Mouse (Mus musculus): Measurements from ENCODE around the gene Pbrm1. TPM values are rescaled to one million over a fixed set of nuclear protein-coding genes. Genes with fewer than 3 reads are reported as not detected.

The Pbrm1 gene
- polyA plus RNA-seq, 1 experiment from 2014 or later, result 214 TPM

DNA sequence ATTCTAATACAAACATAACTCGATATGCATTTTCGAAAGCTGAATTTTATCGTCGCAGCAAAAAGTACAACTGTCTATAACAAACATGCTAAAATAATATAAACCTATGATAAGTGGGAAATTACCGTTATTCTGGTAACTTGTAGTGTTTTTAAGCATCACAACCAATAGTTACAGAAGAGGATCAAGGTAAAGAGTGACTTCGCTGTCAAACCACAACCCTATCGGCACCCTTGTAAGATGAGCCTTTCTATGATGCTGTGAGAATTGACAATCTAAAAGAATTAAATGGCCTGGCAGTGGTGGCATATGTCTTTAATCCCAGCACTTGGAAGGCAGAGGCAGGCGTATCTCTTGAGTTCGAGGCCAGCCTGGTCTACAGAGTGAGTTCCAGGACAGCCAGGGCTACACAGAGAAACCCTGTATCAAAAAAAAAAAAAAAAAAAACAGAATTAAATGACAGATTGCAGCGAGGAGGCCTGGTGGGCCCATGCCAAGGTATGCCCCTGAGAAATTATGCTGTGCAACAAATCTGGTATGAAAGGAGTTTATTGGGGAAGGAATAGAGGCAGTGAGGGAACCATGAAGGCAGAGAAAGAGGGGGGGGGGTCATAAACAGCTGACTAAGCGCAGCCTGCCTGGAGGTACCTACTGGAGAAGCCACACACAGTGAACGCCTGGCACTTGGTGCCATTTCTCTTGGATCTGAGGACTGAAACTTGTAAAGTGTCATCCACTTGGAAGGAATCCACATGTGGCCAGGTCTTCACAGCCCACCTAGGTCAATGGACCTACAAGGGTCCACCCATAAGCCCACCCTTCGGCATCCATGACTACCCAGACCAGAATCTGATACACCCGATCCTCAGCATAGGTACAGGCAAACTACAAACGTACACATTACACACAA is 110.6 kb downstream of the Pbrm1 start:
- peaks cover 56% of the 10 kb centered on the region for H3K4me1 ChIP-seq
- ATAC-seq (ENCODE audit: low FRiP score, low read depth), result no peak
- H3K27me3 ChIP-seq, result no peaks in the 10 kb centered on the region
- peak overlapping the region; percentile 91 for H3K27ac ChIP-seq (replicated peaks)
- H3K36me3 ChIP-seq, result peaks cover 18% of the 10 kb centered on the region
- 0 out of 2 replicates have a peak overlapping the region, but pooled peaks have one; percentile 7 for H3K9ac ChIP-seq (replicated peaks)
- WGBS, result 68% methylated on average over 15 of the region's 15 CpGs
- H3K4me3 ChIP-seq, result peak overlapping the region; percentile 69
- peak overlapping the region; percentile 74 for H3K4me2 ChIP-seq (replicated peaks)
- no peaks in the 10 kb centered on the region for H3K9me3 ChIP-seq

- Histone ChIP-seq H3K27me3 (no peaks in the 10 kb centered on the region), H3K9me3 (no peaks in the 10 kb centered on the region), H3K9ac (replicated peaks) (peak within 1 kb of the TSS; percentile 95), H3K4me3 (peak within 1 kb of the TSS; percentile 84), H3K4me2 (replicated peaks) (peak within 1 kb of the TSS; percentile 74), H3K4me1 (peaks cover 52% of the 10 kb centered on the region), H3K36me3 (peaks cover 24% of the 10 kb centered on the region), H3K27ac (replicated peaks) (peak within 1 kb of the TSS; percentile 91)
- WGBS, result 5% methylated on average over 51 of the region's 63 CpGs
- peak; percentile 86 for ATAC-seq (ENCODE audit: low FRiP score, low read depth)
Measured at GRCm38 (mm10) chr14:31130236-31131220, 111.6 kb downstream of the Pbrm1 start, which contains the start of gene Nt5dc2. Gene Nt5dc2 (plus strand): TSS chr14:31131053.

GRCm38 (mm10) chr14:31131272-31131821 is 112.4 kb downstream of the Pbrm1 start:
- no peaks in the 10 kb centered on the region for H3K9me3 ChIP-seq
- H3K9ac ChIP-seq (replicated peaks), result peak overlapping the region; percentile 95
- peak overlapping the region; percentile 91 for H3K27ac ChIP-seq (replicated peaks)
- H3K36me3 ChIP-seq, result peaks cover 32% of the 10 kb centered on the region
- H3K4me1 ChIP-seq, result peaks cover 48% of the 10 kb centered on the region
- H3K4me2 ChIP-seq (replicated peaks), result peak overlapping the region; percentile 74
- ATAC-seq (ENCODE audit: low FRiP score, low read depth), result no peak; the same call in 1 of the 2 replicates
- WGBS, result under 1% methylated on average over 43 of the region's 43 CpGs
- H3K27me3 ChIP-seq, result no peaks in the 10 kb centered on the region
- H3K4me3 ChIP-seq, result peak overlapping the region; percentile 84

- no peak for ATAC-seq (ENCODE audit: low FRiP score, low read depth)
- H3K4me2 ChIP-seq (replicated peaks), result peak overlapping the region; percentile 74
- peak overlapping the region; percentile 84 for H3K4me3 ChIP-seq
- peak overlapping the region; percentile 95 for H3K9ac ChIP-seq (replicated peaks)
- 0 out of 2 replicates have a peak overlapping the region, but pooled peaks have one; percentile 35 for H3K27ac ChIP-seq (replicated peaks)
- 8% methylated on average over 6 of the region's 6 CpGs for WGBS
- peaks cover 44% of the 10 kb centered on the region for H3K4me1 ChIP-seq
- H3K27me3 ChIP-seq, result no peaks in the 10 kb centered on the region
- H3K9me3 ChIP-seq, result no peaks in the 10 kb centered on the region
- peaks cover 39% of the 10 kb centered on the region for H3K36me3 ChIP-seq
Measured at GRCm38 (mm10) chr14:31132031-31132430, 113.1 kb downstream of the Pbrm1 start.

DNA sequence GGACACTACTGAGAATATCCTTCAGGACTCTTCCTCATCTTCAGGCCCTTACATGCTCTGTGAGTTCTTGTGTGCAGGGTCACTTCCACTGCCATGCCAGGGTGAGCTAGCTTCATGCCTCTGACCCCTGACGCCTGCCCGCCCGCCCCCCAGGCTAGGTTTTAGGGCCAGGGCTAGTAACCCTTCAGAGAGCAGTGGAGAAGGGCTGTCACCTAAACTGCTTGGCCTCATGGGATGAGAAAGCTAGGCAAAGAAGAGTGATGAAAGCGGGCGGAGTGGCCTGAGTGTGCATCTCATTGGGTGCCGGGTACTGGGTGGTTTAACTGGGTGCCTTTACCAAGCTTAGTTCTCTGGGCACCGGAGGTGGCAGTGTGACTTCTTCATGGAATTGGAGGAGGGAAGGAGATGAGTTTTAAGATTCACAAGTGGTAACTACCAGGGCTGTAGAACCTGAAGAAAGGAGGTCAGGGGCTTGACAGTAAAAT is 113.6 kb downstream of the Pbrm1 start:
- H3K9ac ChIP-seq (replicated peaks), result peak overlapping the region; percentile 95
- WGBS, result 80% methylated on average over 7 of the region's 7 CpGs
- H3K4me2 ChIP-seq (replicated peaks), result peak overlapping the region; percentile 74
- peaks cover 40% of the 10 kb centered on the region for H3K4me1 ChIP-seq
- no peaks in the 10 kb centered on the region for H3K9me3 ChIP-seq
- H3K4me3 ChIP-seq, result peak overlapping the region; percentile 84
- no peaks in the 10 kb centered on the region for H3K27me3 ChIP-seq
- ATAC-seq (ENCODE audit: low FRiP score, low read depth), result no peak
- H3K27ac ChIP-seq (replicated peaks), result no peak overlapping the region
- peaks cover 44% of the 10 kb centered on the region for H3K36me3 ChIP-seq

DNA sequence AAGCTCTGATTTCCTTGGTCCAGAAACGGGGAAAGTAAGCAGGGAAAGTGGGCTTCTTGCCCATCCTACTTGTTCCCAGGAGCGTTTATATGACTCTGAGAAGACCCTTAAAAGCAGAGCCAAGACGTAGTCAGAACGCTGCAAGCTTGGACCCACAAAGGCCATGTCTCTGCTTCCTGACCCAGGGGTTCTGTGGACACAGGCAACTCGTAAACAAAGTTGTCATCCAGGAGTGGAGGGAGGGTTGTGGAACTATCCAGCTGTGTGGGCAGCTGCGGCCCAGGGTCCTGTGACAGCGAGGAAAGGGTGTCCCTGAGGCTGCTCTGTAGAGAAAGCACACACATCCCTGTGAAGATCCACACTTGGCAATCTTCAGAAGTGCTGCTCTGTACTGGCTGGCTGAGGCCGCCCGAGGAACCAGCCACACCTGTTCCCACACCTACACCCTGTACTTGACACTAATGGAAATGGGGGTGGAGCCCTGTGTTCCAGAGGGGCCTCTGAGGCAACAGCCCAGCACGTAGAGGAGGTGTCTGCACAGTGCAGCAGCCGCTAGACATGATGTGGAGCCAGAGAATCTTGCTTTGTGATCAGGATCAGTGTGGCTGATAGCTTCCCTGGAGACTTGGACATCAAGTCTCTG is 114.2 kb downstream of the Pbrm1 start:
- ATAC-seq (ENCODE audit: low FRiP score, low read depth), result no peak
- Histone ChIP-seq H3K4me1 (peaks cover 37% of the 10 kb centered on the region), H3K4me3 (peak overlapping the region; percentile 84; the same call in 1 of the 2 replicates), H3K27ac (replicated peaks) (peak overlapping the region; percentile 36; the same call in 1 of the 2 replicates), H3K9ac (replicated peaks) (peak overlapping the region; percentile 95), H3K36me3 (peaks cover 50% of the 10 kb centered on the region), H3K9me3 (no peaks in the 10 kb centered on the region), H3K4me2 (replicated peaks) (peak overlapping the region; percentile 74), H3K27me3 (no peaks in the 10 kb centered on the region)
- whole genome bisulfite sequencing, result 82% methylated on average over 11 of the region's 11 CpGs

GRCm38 (mm10) chr14:31134015-31135000 is 115.4 kb downstream of the Pbrm1 start:
- peaks cover 35% of the 10 kb centered on the region for H3K4me1 ChIP-seq
- H3K27ac ChIP-seq (replicated peaks), result no peak overlapping the region
- no peak overlapping the region for H3K9ac ChIP-seq (replicated peaks)
- H3K4me3 ChIP-seq, result no peak overlapping the region
- H3K27me3 ChIP-seq, result no peaks in the 10 kb centered on the region
- H3K9me3 ChIP-seq, result no peaks in the 10 kb centered on the region
- ATAC-seq (ENCODE audit: low FRiP score, low read depth), result no peak
- H3K36me3 ChIP-seq, result peaks cover 62% of the 10 kb centered on the region
- WGBS, result 92% methylated on average over 25 of the region's 25 CpGs
- no peak overlapping the region for H3K4me2 ChIP-seq (replicated peaks)

DNA sequence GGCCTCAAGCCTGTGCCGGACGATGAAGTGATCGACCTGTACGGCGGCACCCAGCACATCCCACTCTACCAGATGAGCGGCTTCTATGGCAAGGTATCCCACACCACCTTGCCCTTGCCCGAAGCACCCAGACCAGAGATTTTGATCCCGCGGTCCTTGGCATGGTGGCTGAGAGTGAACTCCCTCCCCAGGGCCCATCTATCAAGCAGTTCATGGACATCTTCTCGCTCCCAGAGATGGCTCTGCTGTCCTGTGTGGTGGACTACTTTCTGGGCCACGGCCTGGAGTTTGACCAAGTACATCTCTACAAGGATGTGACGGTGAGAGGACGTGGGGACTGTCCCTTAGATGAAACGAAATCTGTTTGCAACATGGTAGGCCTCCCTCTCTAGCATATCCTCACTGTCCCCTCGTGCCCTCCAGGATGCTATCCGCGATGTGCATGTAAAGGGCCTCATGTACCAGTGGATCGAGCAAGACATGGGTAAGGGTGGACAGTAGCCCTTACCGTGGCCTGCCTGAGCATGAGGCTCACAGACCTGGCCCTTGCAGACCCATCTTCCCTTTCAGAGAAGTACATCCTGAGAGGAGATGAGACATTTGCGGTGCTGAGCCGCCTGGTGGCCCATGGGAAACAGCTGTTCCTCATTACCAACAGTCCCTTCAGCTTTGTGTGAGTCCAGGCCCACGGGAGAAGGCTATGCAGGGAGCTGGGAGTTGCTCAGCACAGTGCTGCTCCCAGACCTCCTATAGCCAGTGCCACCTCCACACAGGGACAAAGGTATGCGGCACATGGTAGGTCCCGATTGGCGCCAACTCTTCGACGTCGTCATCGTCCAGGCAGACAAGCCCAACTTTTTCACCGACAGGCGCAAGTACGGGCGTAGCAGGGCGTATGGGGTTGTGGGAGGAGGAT is 116.8 kb downstream of the Pbrm1 start:
- WGBS, result 97% methylated on average over 34 of the region's 34 CpGs
- ATAC-seq (ENCODE audit: low FRiP score, low read depth), result no peak

DNA sequence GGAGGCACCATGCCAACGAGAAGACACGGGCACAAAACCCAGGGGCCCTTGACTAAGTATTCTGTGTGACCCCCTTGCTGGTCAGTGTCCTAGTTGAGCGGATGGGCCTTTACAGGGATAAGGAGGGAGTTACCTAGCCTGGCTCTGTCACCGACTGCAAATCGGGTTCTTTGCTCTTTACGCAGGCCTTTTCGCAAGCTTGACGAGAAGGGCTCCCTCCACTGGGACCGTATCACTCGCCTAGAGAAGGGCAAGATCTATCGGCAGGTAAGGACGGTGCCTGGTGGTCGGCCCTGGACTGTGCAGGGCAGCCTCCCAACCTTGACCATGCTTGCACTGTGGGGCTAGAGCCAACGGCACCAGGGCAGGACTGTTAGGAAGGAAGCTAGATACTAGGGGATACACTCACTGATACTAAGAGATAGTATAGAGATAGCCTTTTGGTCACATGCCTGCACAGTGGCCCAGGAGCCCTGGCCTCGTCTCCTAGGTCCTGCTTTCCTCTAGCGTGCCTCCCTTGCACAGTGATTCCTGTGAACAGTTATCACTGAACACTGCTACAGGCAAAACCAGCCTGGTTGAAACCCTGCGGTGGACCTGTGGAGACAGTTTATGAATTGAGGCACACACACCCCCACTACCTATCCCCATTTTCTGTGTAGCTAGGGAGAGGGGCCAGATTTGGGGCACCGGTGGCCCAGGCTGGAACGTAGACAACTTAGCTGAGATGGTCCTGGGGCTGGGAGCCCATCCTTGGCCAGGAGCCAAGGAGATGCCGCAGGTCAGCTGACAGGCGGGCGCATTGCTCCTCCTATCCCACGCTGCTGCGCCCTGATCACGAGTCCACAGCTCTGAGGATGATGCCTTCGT is 117.7 kb downstream of the Pbrm1 start:
- no peak overlapping the region for H3K27ac ChIP-seq (replicated peaks)
- no peak overlapping the region for H3K4me3 ChIP-seq
- H3K36me3 ChIP-seq, result peaks cover 85% of the 10 kb centered on the region
- no peak overlapping the region for H3K9ac ChIP-seq (replicated peaks)
- 94% methylated on average over 26 of the region's 26 CpGs for WGBS
- H3K9me3 ChIP-seq, result no peaks in the 10 kb centered on the region
- no peak overlapping the region for H3K4me2 ChIP-seq (replicated peaks)
- ATAC-seq (ENCODE audit: low FRiP score, low read depth), result no peak
- H3K4me1 ChIP-seq, result peaks cover 27% of the 10 kb centered on the region
- H3K27me3 ChIP-seq, result no peaks in the 10 kb centered on the region

More for the DNA sequence above, 116.8 kb downstream of the Pbrm1 start:
- no peaks in the 10 kb centered on the region for H3K9me3 ChIP-seq
- peaks cover 76% of the 10 kb centered on the region for H3K36me3 ChIP-seq
- no peak overlapping the region for H3K4me2 ChIP-seq (replicated peaks)
- no peak overlapping the region for H3K9ac ChIP-seq (replicated peaks)
- no peak overlapping the region for H3K4me3 ChIP-seq
- H3K4me1 ChIP-seq, result peaks cover 29% of the 10 kb centered on the region
- H3K27ac ChIP-seq (replicated peaks), result no peak overlapping the region
- no peaks in the 10 kb centered on the region for H3K27me3 ChIP-seq
